Mouse (Mus musculus): ENCODE data around the gene Gm5089. TPM values are rescaled to one million over a fixed set of nuclear protein-coding genes. Genes with fewer than 3 reads are reported as not detected.

The Gm5089 gene
- total and polyA plus RNA-seq, 3 experiments = not detected

- intact Hi-C loops (cut with DNase I) = no loop called here
- H3K79me2 ChIP-seq (replicated peaks; ENCODE audit: control insufficient read depth, insufficient read depth, low read length) = no peaks in the 10 kb centered on the region
- no peak for TF ChIP-seq EP300 (IDR thresholded peaks at IDR 0.05; ENCODE audit: insufficient read depth, low read depth, low read length)
- no peak for TF ChIP-seq CTCF (IDR thresholded peaks at IDR 0.05)
- TF ChIP-seq POLR2A (IDR thresholded peaks at IDR 0.05; ENCODE audit: insufficient read depth, low read depth, low read length) = no peak
Measured at GRCm38 (mm10) chr14:122427204-122427560, 23.7 kb downstream of the Gm5089 start.

GRCm38 (mm10) chr14:122426529-122427203 is 24.2 kb downstream of the Gm5089 start:
- Histone ChIP-seq H3K9ac (ENCODE audit: low read depth, low read length) (no peak overlapping the region), H3K27me3 (ENCODE audit: control insufficient read depth, insufficient read depth, low read length) (peaks cover 2% of the 10 kb centered on the region; the same call in 1 of the 2 replicates), H3K79me2 (replicated peaks; ENCODE audit: control insufficient read depth, insufficient read depth, low read length) (no peaks in the 10 kb centered on the region), H3K4me3 (no peak overlapping the region), H3K4me1 (ENCODE audit: control insufficient read depth, insufficient read depth, low read length) (no peaks in the 10 kb centered on the region), H3K27ac (no peak overlapping the region), H3K36me3 (ENCODE audit: control insufficient read depth, insufficient read depth, low read length) (no peaks in the 10 kb centered on the region)
- no peak for DNase-seq
- TF ChIP-seq POLR2A (IDR thresholded peaks at IDR 0.05; ENCODE audit: insufficient read depth, low read depth, low read length) (no peak), EP300 (IDR thresholded peaks at IDR 0.05; ENCODE audit: insufficient read depth, low read depth, low read length) (no peak), CTCF (IDR thresholded peaks at IDR 0.05) (no peak)
- WGBS = 61% methylated on average over 10 of the region's 10 CpGs
- intact Hi-C loops (cut with DNase I) = no loop called here

More at GRCm38 (mm10) chr14:122427204-122427560, 23.7 kb downstream of the Gm5089 start:
- WGBS = 73% methylated on average over 8 of the region's 8 CpGs
- Histone ChIP-seq H3K36me3 (ENCODE audit: control insufficient read depth, insufficient read depth, low read length) (no peaks in the 10 kb centered on the region), H3K27ac (no peak overlapping the region), H3K27me3 (ENCODE audit: control insufficient read depth, insufficient read depth, low read length) (peaks cover 2% of the 10 kb centered on the region; the same call in 1 of the 2 replicates), H3K4me1 (ENCODE audit: control insufficient read depth, insufficient read depth, low read length) (no peaks in the 10 kb centered on the region), H3K4me3 (no peak overlapping the region), H3K9ac (ENCODE audit: low read depth, low read length) (no peak overlapping the region)
- no peak for DNase-seq

GRCm38 (mm10) chr14:122424441-122424840 is 26.5 kb downstream of the Gm5089 start:
- Histone ChIP-seq H3K36me3 (ENCODE audit: control insufficient read depth, insufficient read depth, low read length) (no peaks in the 10 kb centered on the region), H3K79me2 (replicated peaks; ENCODE audit: control insufficient read depth, insufficient read depth, low read length) (no peaks in the 10 kb centered on the region), H3K4me1 (ENCODE audit: control insufficient read depth, insufficient read depth, low read length) (no peaks in the 10 kb centered on the region), H3K9ac (ENCODE audit: low read depth, low read length) (no peak overlapping the region), H3K4me3 (no peak overlapping the region), H3K27me3 (ENCODE audit: control insufficient read depth, insufficient read depth, low read length) (peaks cover 2% of the 10 kb centered on the region; the same call in 1 of the 2 replicates), H3K27ac (no peak overlapping the region)
- 92% methylated on average over 3 of the region's 3 CpGs for whole genome bisulfite sequencing
- intact Hi-C loops (cut with DNase I) = no loop called here
- no peak for DNase-seq
- TF ChIP-seq POLR2A (IDR thresholded peaks at IDR 0.05; ENCODE audit: insufficient read depth, low read depth, low read length) = no peak
- no peak for TF ChIP-seq CTCF (IDR thresholded peaks at IDR 0.05)
- TF ChIP-seq EP300 (IDR thresholded peaks at IDR 0.05; ENCODE audit: insufficient read depth, low read depth, low read length) = no peak

GRCm38 (mm10) chr14:122416166-122416771 is 34.6 kb downstream of the Gm5089 start:
- no peak overlapping the region for H3K9ac ChIP-seq (ENCODE audit: low read depth, low read length)
- TF ChIP-seq CTCF (IDR thresholded peaks at IDR 0.05) (no peak), EP300 (IDR thresholded peaks at IDR 0.05; ENCODE audit: insufficient read depth, low read depth, low read length) (no peak), POLR2A (IDR thresholded peaks at IDR 0.05; ENCODE audit: insufficient read depth, low read depth, low read length) (no peak)
- 56% methylated on average over 4 of the region's 4 CpGs for WGBS
- H3K27me3 ChIP-seq (ENCODE audit: control insufficient read depth, insufficient read depth, low read length) = no peaks in the 10 kb centered on the region
- no peaks in the 10 kb centered on the region for H3K79me2 ChIP-seq (replicated peaks; ENCODE audit: control insufficient read depth, insufficient read depth, low read length)
- intact Hi-C loops (cut with DNase I) = no loop called here
- H3K4me3 ChIP-seq = no peak overlapping the region
- H3K36me3 ChIP-seq (ENCODE audit: control insufficient read depth, insufficient read depth, low read length) = no peaks in the 10 kb centered on the region
- H3K4me1 ChIP-seq (ENCODE audit: control insufficient read depth, insufficient read depth, low read length) = no peaks in the 10 kb centered on the region
- no peak overlapping the region for H3K27ac ChIP-seq
- no peak for DNase-seq

- Histone ChIP-seq H3K9ac (ENCODE audit: low read depth, low read length) (no peak overlapping the region), H3K36me3 (ENCODE audit: control insufficient read depth, insufficient read depth, low read length) (no peaks in the 10 kb centered on the region), H3K4me1 (ENCODE audit: control insufficient read depth, insufficient read depth, low read length) (no peaks in the 10 kb centered on the region), H3K27me3 (ENCODE audit: control insufficient read depth, insufficient read depth, low read length) (no peaks in the 10 kb centered on the region), H3K4me3 (no peak overlapping the region), H3K27ac (no peak overlapping the region), H3K79me2 (replicated peaks; ENCODE audit: control insufficient read depth, insufficient read depth, low read length) (no peaks in the 10 kb centered on the region)
- WGBS = 82% methylated on average over 2 of the region's 2 CpGs
- TF ChIP-seq CTCF (IDR thresholded peaks at IDR 0.05) (no peak), POLR2A (IDR thresholded peaks at IDR 0.05; ENCODE audit: insufficient read depth, low read depth, low read length) (no peak), EP300 (IDR thresholded peaks at IDR 0.05; ENCODE audit: insufficient read depth, low read depth, low read length) (no peak)
- no peak for DNase-seq
- intact Hi-C loops (cut with DNase I) = no loop called here
Measured at GRCm38 (mm10) chr14:122414786-122415185, 36.1 kb downstream of the Gm5089 start.

- intact Hi-C loops (cut with DNase I) = no loop called here
- Histone ChIP-seq H3K36me3 (ENCODE audit: control insufficient read depth, insufficient read depth, low read length) (no peaks in the 10 kb centered on the region), H3K27ac (no peak overlapping the region), H3K4me1 (ENCODE audit: control insufficient read depth, insufficient read depth, low read length) (no peaks in the 10 kb centered on the region), H3K9ac (ENCODE audit: low read depth, low read length) (no peak overlapping the region), H3K79me2 (replicated peaks; ENCODE audit: control insufficient read depth, insufficient read depth, low read length) (no peaks in the 10 kb centered on the region), H3K27me3 (ENCODE audit: control insufficient read depth, insufficient read depth, low read length) (no peaks in the 10 kb centered on the region), H3K4me3 (no peak overlapping the region)
- 80% methylated on average over 2 of the region's 2 CpGs for WGBS
- TF ChIP-seq EP300 (IDR thresholded peaks at IDR 0.05; ENCODE audit: insufficient read depth, low read depth, low read length) (no peak), CTCF (IDR thresholded peaks at IDR 0.05) (no peak), POLR2A (IDR thresholded peaks at IDR 0.05; ENCODE audit: insufficient read depth, low read depth, low read length) (no peak)
- DNase-seq = no peak
Measured at GRCm38 (mm10) chr14:122413542-122413928, 37.4 kb downstream of the Gm5089 start.

Data from heart, adult 2 months (tissue).